Mouse (Mus musculus) lung, adult 2 months (tissue): ENCODE measurements at regions not wholly inside any gene's neighbourhood (a gene's known extent, or its start where the extent isn't known, plus 50 kb on each side); places are given as distances from the start of the nearest gene placed in this dataset.

Experiments used
- CTCF ChIP-seq: fragments of 200-500 bp; IDR thresholded peaks from 2 replicates; pipeline ENCODE4 v1.5.1; 2011; ENCODE audit warnings: mild to moderate bottlenecking, low read length, control low read depth; ENCODE audit not compliant: insufficient read depth
- POLR2A ChIP-seq: fragments of 200-500 bp; IDR thresholded peaks from 2 replicates; pipeline ENCODE4 v1.6.1; 2011; ENCODE audit warnings: low read depth, mild to moderate bottlenecking, control low read depth, low read length, borderline replicate concordance; ENCODE audit errors: extremely low read depth

GRCm38 (mm10) chr9:63082311-63082710 lies 66.5 kb downstream of the Skor1 start:
- TF ChIP-seq POLR2A: no peak
- TF ChIP-seq CTCF: no peak
